Mouse (Mus musculus) embryonic facial prominence, embryonic 11.5 days (tissue): Measurements from ENCODE around the gene Sspn. TPM values are rescaled to one million over a fixed set of nuclear protein-coding genes. Genes with fewer than 3 reads are reported as not detected.

ENCODE experiments used
- ATAC-seq: fragments of 200-750 bp; cut with Nextera tagmentation; replicated peaks from 2 replicates; pipeline ENCODE4 v1.8.0; 2017; ENCODE audit warnings: low read depth; ENCODE audit not compliant: insufficient number of reproducible peaks, low FRiP score, low TSS enrichment
- DNase-seq: peaks from one replicate; pipeline ENCODE4 v3.0.0-alpha.2; 2015; ENCODE audit warnings: low spot score
- H3K27ac ChIP-seq: fragments of 300-500 bp; sonication (generic); replicated peaks from 2 replicates; pipeline ENCODE4 v1.5.1; 2014; ENCODE audit warnings: mild to moderate bottlenecking, low read depth, low read length, control low read depth
- H3K27me3 ChIP-seq: fragments of 300-500 bp; sonication (generic); 2 replicates; pipeline ENCODE4 v1.6.1; 2014; ENCODE audit warnings: mild to moderate bottlenecking, low read length, moderate library complexity, mixed read lengths; ENCODE audit not compliant: control insufficient read depth, insufficient read depth
- H3K36me3 ChIP-seq: fragments of 300-500 bp; sonication (generic); replicated peaks from 2 replicates; pipeline ENCODE4 v1.6.1; 2014; ENCODE audit warnings: low read depth, mild to moderate bottlenecking, low read length, moderate library complexity, mixed read lengths; ENCODE audit not compliant: control insufficient read depth, insufficient read depth
- H3K4me1 ChIP-seq: fragments of 300-500 bp; sonication (generic); 2 replicates; pipeline ENCODE4 v1.6.1; 2014; ENCODE audit warnings: low read length, mixed read lengths; ENCODE audit not compliant: control insufficient read depth, insufficient read depth
- H3K4me2 ChIP-seq: fragments of 300-500 bp; sonication (generic); 2 replicates; pipeline ENCODE4 v1.6.1; 2014; ENCODE audit warnings: low read depth, mild to moderate bottlenecking, control low read depth, low read length, moderate library complexity
- H3K4me3 ChIP-seq: fragments of 300-500 bp; sonication (generic); 2 replicates; pipeline ENCODE4 v1.5.1; 2014; ENCODE audit warnings: low read depth, low read length, control low read depth
- H3K9ac ChIP-seq: fragments of 300-500 bp; sonication (generic); replicated peaks from 2 replicates; pipeline ENCODE4 v1.6.1; 2014; ENCODE audit warnings: mild to moderate bottlenecking, control low read depth, low read length
- H3K9me3 ChIP-seq: fragments of 300-500 bp; sonication (generic); replicated peaks from 2 replicates; pipeline ENCODE4 v1.6.1; 2016; ENCODE audit warnings: mild to moderate bottlenecking, low read length, inconsistent platforms, mixed read lengths; ENCODE audit not compliant: control insufficient read depth
- WGBS: fragments of 180-500 bp; shearing (Covaris S2); extraction: QIAGEN DNeasy Blood & Tissue Kit; methylation state at CpG from one replicate; pipeline ENCODE4 v1.1.7; 2014; 5-methylcytosine and 5-hydroxymethylcytosine counted together
- polyA plus RNA-seq: library from polyadenylated mRNA; unstranded; fragments of >200 nt; fragmentation: Nextera tagmentation; extraction: Ambion mirVana; gene quantifications from 2 replicates; pipeline ENCODE4 v1.2.1, GENCODE M21; 2014

Gene Sspn
- polyA plus RNA-seq, 1 experiment from 2014 or later, result 4.1 TPM

GRCm38 (mm10) chr6:145953121-145953896 is 21.9 kb downstream of the Sspn start:
- Histone ChIP-seq H3K27me3 (no peaks in the 10 kb centered on the region), H3K4me3 (no peak overlapping the region), H3K4me2 (no peak overlapping the region), H3K9ac (no peak overlapping the region), H3K36me3 (no peaks in the 10 kb centered on the region), H3K9me3 (no peaks in the 10 kb centered on the region), H3K4me1 (no peaks in the 10 kb centered on the region; the same call in 1 of the 2 replicates), H3K27ac (no peak overlapping the region)
- no peak for ATAC-seq
- WGBS, result 61% methylated on average over 13 of the region's 13 CpGs
- DNase-seq, result no peak

GRCm38 (mm10) chr6:145957427-145957965 is 26.1 kb downstream of the Sspn start:
- 67% methylated on average over 6 of the region's 6 CpGs for WGBS
- H3K9ac ChIP-seq, result no peak overlapping the region
- no peaks in the 10 kb centered on the region for H3K36me3 ChIP-seq
- ATAC-seq, result no peak
- H3K4me3 ChIP-seq, result no peak overlapping the region
- no peaks in the 10 kb centered on the region for H3K27me3 ChIP-seq
- H3K4me2 ChIP-seq, result no peak overlapping the region
- DNase-seq, result no peak
- no peaks in the 10 kb centered on the region for H3K9me3 ChIP-seq
- H3K4me1 ChIP-seq, result no peaks in the 10 kb centered on the region; the same call in 1 of the 2 replicates
- no peak overlapping the region for H3K27ac ChIP-seq

DNA sequence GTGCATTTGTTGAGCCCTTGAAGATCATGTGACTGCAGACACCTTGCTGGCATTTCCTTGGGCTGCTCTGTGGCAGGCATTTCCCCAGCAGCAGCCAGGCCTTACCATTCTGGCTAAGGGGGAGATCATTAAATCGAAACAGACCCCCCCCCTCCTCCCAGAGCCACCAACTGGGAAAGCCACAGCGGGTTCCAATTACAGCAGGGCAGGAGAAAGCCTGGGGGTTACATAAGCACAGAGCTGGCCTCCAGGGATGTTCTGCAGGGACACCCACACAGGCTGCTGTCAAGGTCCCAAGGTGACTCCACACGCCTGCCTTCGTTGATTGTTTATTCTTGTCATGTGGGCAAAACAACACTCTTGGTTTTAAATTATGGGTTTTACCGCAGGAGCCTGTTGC is 26.6 kb downstream of the Sspn start:
- WGBS, result 14% methylated on average over 5 of the region's 5 CpGs
- DNase-seq, result peak; percentile 69
- ATAC-seq, result no peak

GRCm38 (mm10) chr6:145961047-145961446 is 29.6 kb downstream of the Sspn start:
- no peak for ATAC-seq
- no peak overlapping the region for H3K9ac ChIP-seq
- H3K27me3 ChIP-seq, result no peaks in the 10 kb centered on the region
- 61% methylated on average over 8 of the region's 8 CpGs for WGBS
- H3K27ac ChIP-seq, result no peak overlapping the region
- no peak overlapping the region for H3K4me2 ChIP-seq
- H3K36me3 ChIP-seq, result no peaks in the 10 kb centered on the region
- H3K4me1 ChIP-seq, result no peaks in the 10 kb centered on the region; the same call in 1 of the 2 replicates
- no peaks in the 10 kb centered on the region for H3K9me3 ChIP-seq
- no peak for DNase-seq
- no peak overlapping the region for H3K4me3 ChIP-seq

More for the DNA sequence above, 26.6 kb downstream of the Sspn start:
- Histone ChIP-seq H3K9ac (no peak overlapping the region), H3K4me3 (no peak overlapping the region), H3K4me1 (no peaks in the 10 kb centered on the region; the same call in 1 of the 2 replicates), H3K9me3 (no peaks in the 10 kb centered on the region), H3K27ac (no peak overlapping the region), H3K36me3 (no peaks in the 10 kb centered on the region), H3K4me2 (no peak overlapping the region), H3K27me3 (no peaks in the 10 kb centered on the region)

DNA sequence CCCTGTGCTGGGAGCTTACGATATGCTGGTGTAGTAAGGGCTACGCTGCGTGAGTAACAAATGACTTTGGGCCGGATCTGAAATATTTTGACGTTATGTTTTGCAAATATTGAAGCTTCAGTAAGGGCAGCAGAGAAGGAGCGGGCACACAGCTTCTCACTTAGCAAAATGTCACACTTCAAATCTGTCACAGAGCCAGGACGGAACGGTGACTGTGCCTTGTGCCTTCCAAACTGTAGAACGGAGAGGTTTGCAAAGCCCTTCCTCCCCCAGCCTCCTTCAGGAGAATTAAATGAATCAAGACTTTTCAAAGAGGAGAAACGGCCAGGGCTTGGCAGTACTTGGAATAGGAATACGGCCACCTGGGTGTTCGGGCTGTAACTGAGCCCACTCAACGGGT is 32.5 kb downstream of the Sspn start:
- no peak overlapping the region for H3K4me3 ChIP-seq
- WGBS, result 83% methylated on average over 13 of the region's 13 CpGs
- no peak for DNase-seq

GRCm38 (mm10) chr6:145967693-145968092 is 36.3 kb downstream of the Sspn start:
- H3K27ac ChIP-seq, result no peak overlapping the region
- no peaks in the 10 kb centered on the region for H3K9me3 ChIP-seq
- no peaks in the 10 kb centered on the region for H3K4me1 ChIP-seq
- no peak overlapping the region for H3K4me3 ChIP-seq
- no peak overlapping the region for H3K9ac ChIP-seq
- DNase-seq, result no peak
- no peak for ATAC-seq
- no peaks in the 10 kb centered on the region for H3K27me3 ChIP-seq
- no peak overlapping the region for H3K4me2 ChIP-seq
- WGBS, result 68% methylated on average over 8 of the region's 8 CpGs
- no peaks in the 10 kb centered on the region for H3K36me3 ChIP-seq

More for the DNA sequence above, 32.5 kb downstream of the Sspn start:
- no peaks in the 10 kb centered on the region for H3K27me3 ChIP-seq
- no peaks in the 10 kb centered on the region for H3K4me1 ChIP-seq
- no peak for ATAC-seq
- H3K9ac ChIP-seq, result no peak overlapping the region
- H3K27ac ChIP-seq, result no peak overlapping the region
- H3K4me2 ChIP-seq, result no peak overlapping the region
- H3K9me3 ChIP-seq, result no peaks in the 10 kb centered on the region
- no peaks in the 10 kb centered on the region for H3K36me3 ChIP-seq

DNA sequence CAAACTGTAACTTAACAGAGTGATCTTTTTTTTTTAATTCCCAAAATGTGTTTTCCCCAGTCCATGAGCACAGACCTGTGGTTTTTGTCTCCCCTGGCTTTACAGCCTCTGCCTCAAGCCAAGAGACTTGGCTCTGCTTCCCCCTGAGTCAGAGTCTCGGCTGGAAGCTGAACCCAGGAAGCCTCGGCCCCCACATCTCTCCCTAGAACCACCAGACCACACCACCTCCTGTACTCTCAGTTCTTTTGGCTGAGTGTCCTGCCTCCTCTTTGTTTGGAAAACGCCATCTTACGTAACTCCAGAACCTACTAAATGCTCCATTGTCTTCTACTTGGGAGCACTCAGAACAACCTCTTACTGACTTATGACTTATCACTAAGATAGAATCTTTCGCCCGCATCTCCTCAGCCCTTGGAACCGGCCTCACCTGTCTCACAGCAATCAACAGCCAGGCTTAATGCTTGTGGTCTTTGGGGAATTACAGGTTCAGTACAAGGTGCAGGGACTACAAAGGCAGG is 36.9 kb downstream of the Sspn start:
- WGBS, result 64% methylated on average over 7 of the region's 7 CpGs
- Histone ChIP-seq H3K4me1 (no peaks in the 10 kb centered on the region), H3K9ac (no peak overlapping the region), H3K9me3 (no peaks in the 10 kb centered on the region), H3K27me3 (no peaks in the 10 kb centered on the region), H3K4me3 (no peak overlapping the region), H3K36me3 (no peaks in the 10 kb centered on the region), H3K4me2 (no peak overlapping the region), H3K27ac (no peak overlapping the region)
- DNase-seq (no peak), ATAC-seq (no peak)

DNA sequence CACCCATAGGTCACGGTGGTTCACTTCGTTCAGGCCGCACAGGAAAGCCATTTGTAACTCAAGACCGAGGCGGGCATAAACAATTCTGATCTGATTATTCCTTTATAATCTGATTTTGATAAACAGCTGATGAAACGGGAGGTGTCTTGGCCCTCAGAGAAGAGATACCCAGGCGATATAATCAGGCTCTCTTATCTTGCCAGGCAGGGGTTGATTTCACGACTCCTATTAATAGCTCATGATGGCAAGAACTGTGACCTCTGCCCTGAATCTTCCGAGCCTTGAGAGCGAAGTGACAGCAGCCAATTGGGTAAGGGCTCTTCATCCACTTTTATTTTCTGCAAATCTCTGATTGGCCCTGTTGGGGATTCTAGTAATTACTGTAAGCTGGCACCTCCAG is 37.4 kb downstream of the Sspn start:
- H3K9ac ChIP-seq, result no peak overlapping the region
- no peaks in the 10 kb centered on the region for H3K27me3 ChIP-seq
- no peak for ATAC-seq
- H3K4me2 ChIP-seq, result no peak overlapping the region
- H3K27ac ChIP-seq, result no peak overlapping the region
- no peak for DNase-seq
- no peaks in the 10 kb centered on the region for H3K36me3 ChIP-seq
- no peaks in the 10 kb centered on the region for H3K4me1 ChIP-seq
- H3K4me3 ChIP-seq, result no peak overlapping the region
- no peaks in the 10 kb centered on the region for H3K9me3 ChIP-seq
- WGBS, result 42% methylated on average over 10 of the region's 10 CpGs
